Mouse (Mus musculus) stomach, postnatal 0 days (tissue): ENCODE measurements around the gene Ugt1a6a. TPM values are rescaled to one million over a fixed set of nuclear protein-coding genes. Genes with fewer than 3 reads are reported as not detected.

Experiments
- ATAC-seq: fragments of 200-750 bp; cut with Nextera tagmentation; 2 replicates; pipeline ENCODE4 v1.8.0; 2017; ENCODE audit not compliant: low FRiP score, low TSS enrichment
- DNase-seq: peaks from one replicate; pipeline ENCODE4 v3.0.0-alpha.2; 2016; ENCODE audit warnings: low spot score
- H3K27ac ChIP-seq: fragments of 300-500 bp; sonication (generic); replicated peaks from 2 replicates; pipeline ENCODE4 v1.5.1; 2014; ENCODE audit warnings: mild to moderate bottlenecking, control low read depth
- H3K27me3 ChIP-seq: fragments of 300-500 bp; sonication (generic); 2 replicates; pipeline ENCODE4 v1.6.1; 2014; ENCODE audit warnings: low read length; ENCODE audit not compliant: control insufficient read depth, insufficient read depth
- H3K36me3 ChIP-seq: fragments of 300-500 bp; sonication (generic); 2 replicates; pipeline ENCODE4 v1.6.1; 2014; ENCODE audit warnings: low read length, mixed read lengths; ENCODE audit not compliant: control insufficient read depth, insufficient read depth
- H3K4me1 ChIP-seq: fragments of 300-500 bp; sonication (generic); replicated peaks from 2 replicates; pipeline ENCODE4 v1.6.1; 2014; ENCODE audit warnings: antibody characterized with exemption; ENCODE audit not compliant: control insufficient read depth, insufficient read depth
- H3K4me2 ChIP-seq: fragments of 300-500 bp; sonication (generic); replicated peaks from 2 replicates; pipeline ENCODE4 v1.6.1; 2014; ENCODE audit warnings: low read depth, mild to moderate bottlenecking, control low read depth, moderate library complexity
- H3K4me3 ChIP-seq: fragments of 300-500 bp; sonication (generic); 2 replicates; pipeline ENCODE4 v1.5.1; 2014; ENCODE audit warnings: low read depth, low read length, control low read depth
- H3K9ac ChIP-seq: fragments of 300-500 bp; sonication (generic); 2 replicates; pipeline ENCODE4 v1.6.1; 2014; ENCODE audit warnings: mild to moderate bottlenecking, low read length, control low read depth, mixed read lengths
- H3K9me3 ChIP-seq: fragments of 300-500 bp; sonication (generic); 2 replicates; pipeline ENCODE4 v1.6.1; 2016; ENCODE audit warnings: low read length; ENCODE audit not compliant: control insufficient read depth
- CTCF ChIP-seq: IDR thresholded peaks from 2 replicates; pipeline ENCODE4 v1.5.1; 2016; ENCODE audit warnings: antibody characterized with exemption, low read depth, mild to moderate bottlenecking, moderate library complexity
- EP300 ChIP-seq: optimal IDR thresholded peaks from 2 replicates; pipeline ENCODE3; 2016; ENCODE audit warnings: antibody characterized with exemption
- WGBS: fragments of 180-500 bp; shearing (Covaris S2); extraction: QIAGEN DNeasy Blood & Tissue Kit; methylation state at CpG from one replicate; pipeline ENCODE4 v1.1.7; 2014; 5-methylcytosine and 5-hydroxymethylcytosine counted together
- polyA plus RNA-seq: library from polyadenylated mRNA; unstranded; fragments of >200 nt; fragmentation: Nextera tagmentation; extraction: Ambion mirVana; gene quantifications from 2 replicates; pipeline ENCODE4 v1.2.1, GENCODE M21; 2015

The Ugt1a6a gene
- polyA plus RNA-seq, 1 experiment from 2014 or later = 56.5 TPM

GRCm38 (mm10) chr1:88192136-88192535, 57.5 kb downstream of the Ugt1a6a start:
- Histone ChIP-seq H3K4me3 (no peak overlapping the region), H3K4me2 (no peak overlapping the region), H3K4me1 (no peaks in the 10 kb centered on the region), H3K27ac (no peak overlapping the region), H3K9ac (no peak overlapping the region), H3K36me3 (no peaks in the 10 kb centered on the region), H3K27me3 (no peaks in the 10 kb centered on the region), H3K9me3 (no peaks in the 10 kb centered on the region)
- TF ChIP-seq CTCF = no peak
- TF ChIP-seq EP300 = no peak
- DNase-seq = no peak
- no peak for ATAC-seq
- WGBS = 76% methylated on average over 3 of the region's 3 CpGs

GRCm38 (mm10) chr1:88195687-88196086, 61.1 kb downstream of the Ugt1a6a start:
- Histone ChIP-seq H3K4me1 (no peaks in the 10 kb centered on the region), H3K9me3 (no peaks in the 10 kb centered on the region), H3K9ac (no peak overlapping the region), H3K27ac (no peak overlapping the region), H3K4me2 (no peak overlapping the region), H3K27me3 (no peaks in the 10 kb centered on the region), H3K36me3 (no peaks in the 10 kb centered on the region), H3K4me3 (no peak overlapping the region)
- TF ChIP-seq CTCF (no peak), EP300 (no peak)
- ATAC-seq (no peak), DNase-seq (no peak)
- WGBS = 91% methylated on average over 1 of the region's 1 CpGs

- Histone ChIP-seq H3K4me3 (no peak overlapping the region), H3K27me3 (no peaks in the 10 kb centered on the region), H3K36me3 (no peaks in the 10 kb centered on the region), H3K4me1 (no peaks in the 10 kb centered on the region), H3K9ac (no peak overlapping the region), H3K27ac (no peak overlapping the region), H3K9me3 (no peaks in the 10 kb centered on the region), H3K4me2 (no peak overlapping the region)
- TF ChIP-seq CTCF = no peak
- no peak for TF ChIP-seq EP300
- WGBS = 66% methylated on average over 3 of the region's 3 CpGs
- ATAC-seq (no peak), DNase-seq (no peak)
Observed at GRCm38 (mm10) chr1:88197443-88197842, 62.8 kb downstream of the Ugt1a6a start.

- H3K36me3 ChIP-seq = no peaks in the 10 kb centered on the region
- no peaks in the 10 kb centered on the region for H3K9me3 ChIP-seq
- TF ChIP-seq EP300 = no peak
- no peak for TF ChIP-seq CTCF
- DNase-seq (no peak), ATAC-seq (no peak)
- H3K9ac ChIP-seq = no peak overlapping the region
- no peak overlapping the region for H3K27ac ChIP-seq
- H3K4me2 ChIP-seq = no peak overlapping the region
- WGBS = 62% methylated on average over 2 of the region's 2 CpGs
- no peaks in the 10 kb centered on the region for H3K27me3 ChIP-seq
- H3K4me3 ChIP-seq = no peak overlapping the region
- no peaks in the 10 kb centered on the region for H3K4me1 ChIP-seq
Observed at GRCm38 (mm10) chr1:88199996-88200395, 65.4 kb downstream of the Ugt1a6a start.

GRCm38 (mm10) chr1:88200456-88200855, 65.8 kb downstream of the Ugt1a6a start, which contains the start of gene Ugt1a2:
Gene Ugt1a2 (plus strand): TSS chr1:88200601.
- no peak within 1 kb of the TSS for H3K27ac ChIP-seq
- H3K4me2 ChIP-seq = no peak within 1 kb of the TSS
- no peak for ATAC-seq
- H3K27me3 ChIP-seq = no peaks in the 10 kb centered on the region
- no peak for DNase-seq
- no peak for TF ChIP-seq CTCF
- TF ChIP-seq EP300 = no peak
- no peaks in the 10 kb centered on the region for H3K4me1 ChIP-seq
- H3K36me3 ChIP-seq = no peaks in the 10 kb centered on the region
- H3K4me3 ChIP-seq = no peak within 1 kb of the TSS
- WGBS = 62% methylated on average over 7 of the region's 7 CpGs
- no peak within 1 kb of the TSS for H3K9ac ChIP-seq
- H3K9me3 ChIP-seq = no peaks in the 10 kb centered on the region

- no peak within 1 kb of the TSS for H3K27ac ChIP-seq
Observed at GRCm38 (mm10) chr1:88205294-88205922, 70.8 kb downstream of the Ugt1a6a start, which contains the start of gene Dnajb3. Gene Dnajb3 (minus strand): TSS chr1:88205782.

More at GRCm38 (mm10) chr1:88205294-88205922, 70.8 kb downstream of the Ugt1a6a start, which contains the start of gene Dnajb3:
- 9% methylated on average over 60 of the region's 62 CpGs for WGBS
- DNase-seq = peak; percentile 77
- Histone ChIP-seq H3K9me3 (no peaks in the 10 kb centered on the region), H3K36me3 (no peaks in the 10 kb centered on the region), H3K27me3 (no peaks in the 10 kb centered on the region), H3K4me3 (peak within 1 kb of the TSS; percentile 25), H3K9ac (peak within 1 kb of the TSS; percentile 59), H3K4me1 (no peaks in the 10 kb centered on the region), H3K4me2 (peak within 1 kb of the TSS; percentile 59)
- no peak for TF ChIP-seq CTCF
- no peak for TF ChIP-seq EP300
- peak; percentile 91 for ATAC-seq
